Mouse (Mus musculus): Measurements from ENCODE around the gene Paox. TPM values are rescaled to one million over a fixed set of nuclear protein-coding genes. Genes with fewer than 3 reads are reported as not detected.

Paox gene
- polyA plus RNA-seq, 1 experiment from 2014 or later = 8.6 TPM

- H3K4me2 ChIP-seq (replicated peaks) = peak overlapping the region; percentile 61
- H3K27me3 ChIP-seq = peaks cover 8% of the 10 kb centered on the region; the same call in 1 of the 2 replicates
- H3K4me3 ChIP-seq = peak overlapping the region; percentile 46
- H3K9ac ChIP-seq (replicated peaks) = peak overlapping the region; percentile 47
- 12% methylated on average over 4 of the region's 4 CpGs for WGBS
- H3K36me3 ChIP-seq = no peaks in the 10 kb centered on the region
- ATAC-seq (replicated peaks) = peak; percentile 35
- peaks cover 8% of the 10 kb centered on the region for H3K4me1 ChIP-seq
- no peak overlapping the region; the same call in 1 of the 2 replicates for H3K27ac ChIP-seq (replicated peaks)
- no peaks in the 10 kb centered on the region for H3K9me3 ChIP-seq
Measured at GRCm38 (mm10) chr7:140153829-140154217, 38.2 kb downstream of the Paox start.

GRCm38 (mm10) chr7:140154218-140154927, 38.8 kb downstream of the Paox start, which contains the start of gene Sprn:
Gene Sprn, minus strand, starts transcription at chr7:140154877.
- no peaks in the 10 kb centered on the region for H3K9me3 ChIP-seq
- peak; percentile 79 for ATAC-seq (replicated peaks)
- H3K27me3 ChIP-seq = peaks cover 8% of the 10 kb centered on the region; the same call in 1 of the 2 replicates
- peak within 1 kb of the TSS; percentile 47 for H3K9ac ChIP-seq (replicated peaks)
- peak within 1 kb of the TSS; percentile 46 for H3K4me3 ChIP-seq
- WGBS = 2% methylated on average over 28 of the region's 28 CpGs
- H3K4me1 ChIP-seq = peaks cover 8% of the 10 kb centered on the region
- peak within 1 kb of the TSS; percentile 61 for H3K4me2 ChIP-seq (replicated peaks)
- no peaks in the 10 kb centered on the region for H3K36me3 ChIP-seq
- peak within 1 kb of the TSS; percentile 50 for H3K27ac ChIP-seq (replicated peaks)

GRCm38 (mm10) chr7:140160363-140160762, 44.8 kb downstream of the Paox start:
- Histone ChIP-seq H3K9me3 (no peaks in the 10 kb centered on the region), H3K4me3 (no peak overlapping the region), H3K9ac (replicated peaks) (no peak overlapping the region), H3K27me3 (no peaks in the 10 kb centered on the region), H3K4me2 (replicated peaks) (no peak overlapping the region), H3K27ac (replicated peaks) (no peak overlapping the region), H3K4me1 (no peaks in the 10 kb centered on the region), H3K36me3 (no peaks in the 10 kb centered on the region)
- no peak for ATAC-seq (replicated peaks)
- WGBS = 73% methylated on average over 3 of the region's 3 CpGs

- no peaks in the 10 kb centered on the region for H3K36me3 ChIP-seq
- H3K27ac ChIP-seq (replicated peaks) = no peak within 1 kb of the TSS
- no peaks in the 10 kb centered on the region for H3K9me3 ChIP-seq
- no peak within 1 kb of the TSS for H3K4me2 ChIP-seq (replicated peaks)
- no peak within 1 kb of the TSS for H3K9ac ChIP-seq (replicated peaks)
- ATAC-seq (replicated peaks) = no peak
- H3K27me3 ChIP-seq = no peaks in the 10 kb centered on the region
- WGBS = 72% methylated on average over 7 of the region's 7 CpGs
- H3K4me1 ChIP-seq = no peaks in the 10 kb centered on the region
- no peak within 1 kb of the TSS for H3K4me3 ChIP-seq
Measured at GRCm38 (mm10) chr7:140164664-140165063, 49.1 kb downstream of the Paox start, which contains the start of gene Olfr522. Gene Olfr522, minus strand, starts transcription at chr7:140164764.

- Histone ChIP-seq H3K36me3 (no peaks in the 10 kb centered on the region), H3K9ac (replicated peaks) (no peak overlapping the region), H3K9me3 (no peaks in the 10 kb centered on the region), H3K27me3 (no peaks in the 10 kb centered on the region), H3K4me2 (replicated peaks) (no peak overlapping the region), H3K4me1 (no peaks in the 10 kb centered on the region), H3K4me3 (no peak overlapping the region), H3K27ac (replicated peaks) (no peak overlapping the region)
- 75% methylated on average over 1 of the region's 1 CpGs for WGBS
- ATAC-seq (replicated peaks) = no peak
Measured at GRCm38 (mm10) chr7:140167950-140168349, 52.4 kb downstream of the Paox start.

- H3K4me2 ChIP-seq (replicated peaks) = no peak overlapping the region
- H3K4me3 ChIP-seq = no peak overlapping the region
- H3K36me3 ChIP-seq = no peaks in the 10 kb centered on the region
- H3K9ac ChIP-seq (replicated peaks) = no peak overlapping the region
- 88% methylated on average over 4 of the region's 4 CpGs for WGBS
- H3K4me1 ChIP-seq = no peaks in the 10 kb centered on the region
- no peaks in the 10 kb centered on the region for H3K9me3 ChIP-seq
- H3K27me3 ChIP-seq = no peaks in the 10 kb centered on the region
- ATAC-seq (replicated peaks) = no peak
- no peak overlapping the region for H3K27ac ChIP-seq (replicated peaks)
Measured at GRCm38 (mm10) chr7:140169386-140169785, 53.8 kb downstream of the Paox start.

GRCm38 (mm10) chr7:140170863-140171262, 55.3 kb downstream of the Paox start:
- Histone ChIP-seq H3K27ac (replicated peaks) (no peak overlapping the region), H3K9me3 (no peaks in the 10 kb centered on the region), H3K4me1 (no peaks in the 10 kb centered on the region), H3K27me3 (no peaks in the 10 kb centered on the region), H3K36me3 (no peaks in the 10 kb centered on the region), H3K9ac (replicated peaks) (no peak overlapping the region), H3K4me3 (no peak overlapping the region), H3K4me2 (replicated peaks) (no peak overlapping the region)
- 96% methylated on average over 3 of the region's 3 CpGs for WGBS
- ATAC-seq (replicated peaks) = no peak

GRCm38 (mm10) chr7:140172936-140173335, 57.3 kb downstream of the Paox start, which contains the start of gene Olfr523:
Gene Olfr523, plus strand, starts transcription at chr7:140173217.
- Histone ChIP-seq H3K4me3 (no peak within 1 kb of the TSS), H3K4me1 (no peaks in the 10 kb centered on the region), H3K36me3 (no peaks in the 10 kb centered on the region), H3K9me3 (no peaks in the 10 kb centered on the region), H3K27ac (replicated peaks) (no peak within 1 kb of the TSS), H3K9ac (replicated peaks) (no peak within 1 kb of the TSS), H3K27me3 (no peaks in the 10 kb centered on the region), H3K4me2 (replicated peaks) (no peak within 1 kb of the TSS)
- ATAC-seq (replicated peaks) = no peak
- 50% methylated on average over 1 of the region's 1 CpGs for WGBS

GRCm38 (mm10) chr7:140179176-140179575, 63.6 kb downstream of the Paox start:
- Histone ChIP-seq H3K4me3 (no peak overlapping the region), H3K4me2 (replicated peaks) (no peak overlapping the region), H3K27me3 (no peaks in the 10 kb centered on the region), H3K9me3 (no peaks in the 10 kb centered on the region), H3K4me1 (no peaks in the 10 kb centered on the region), H3K9ac (replicated peaks) (no peak overlapping the region), H3K27ac (replicated peaks) (no peak overlapping the region), H3K36me3 (no peaks in the 10 kb centered on the region)
- WGBS = 77% methylated on average over 2 of the region's 2 CpGs
- ATAC-seq (replicated peaks) = no peak

GRCm38 (mm10) chr7:140180692-140181091, 65.1 kb downstream of the Paox start:
- 92% methylated on average over 2 of the region's 2 CpGs for WGBS
- ATAC-seq (replicated peaks) = no peak
- no peak overlapping the region for H3K27ac ChIP-seq (replicated peaks)
- no peaks in the 10 kb centered on the region for H3K27me3 ChIP-seq
- H3K4me3 ChIP-seq = no peak overlapping the region
- no peak overlapping the region for H3K4me2 ChIP-seq (replicated peaks)
- H3K9me3 ChIP-seq = no peaks in the 10 kb centered on the region
- H3K9ac ChIP-seq (replicated peaks) = no peak overlapping the region
- H3K4me1 ChIP-seq = no peaks in the 10 kb centered on the region
- no peaks in the 10 kb centered on the region for H3K36me3 ChIP-seq

GRCm38 (mm10) chr7:140184206-140184605, 68.6 kb downstream of the Paox start:
- Histone ChIP-seq H3K4me1 (no peaks in the 10 kb centered on the region), H3K9me3 (no peaks in the 10 kb centered on the region), H3K27ac (replicated peaks) (no peak overlapping the region), H3K36me3 (no peaks in the 10 kb centered on the region), H3K9ac (replicated peaks) (no peak overlapping the region), H3K27me3 (no peaks in the 10 kb centered on the region), H3K4me3 (no peak overlapping the region), H3K4me2 (replicated peaks) (no peak overlapping the region)
- 89% methylated on average over 4 of the region's 4 CpGs for WGBS
- ATAC-seq (replicated peaks) = no peak
